In the genomic region with DNA sequence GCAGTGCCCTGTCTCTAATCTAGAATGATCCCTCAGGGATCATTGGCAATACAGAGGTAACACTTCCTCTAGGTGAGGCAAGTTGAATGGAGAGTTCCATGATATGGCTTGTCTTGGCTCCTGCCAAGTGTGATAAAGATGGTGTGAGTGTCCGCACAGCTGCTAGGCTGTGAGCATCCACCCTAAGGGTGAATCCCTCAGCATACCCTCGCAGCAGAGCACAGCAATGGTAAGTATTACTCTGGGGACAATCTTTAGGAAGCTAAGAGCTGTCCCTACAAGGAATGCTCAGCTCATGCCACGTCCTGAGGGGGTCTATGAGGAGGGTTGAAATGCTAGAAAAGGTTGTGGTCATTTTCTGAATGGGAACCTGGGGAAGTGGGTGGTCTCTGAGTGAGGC, we compare ENCODE assay signal across 19 mouse cellular contexts.
A peak's percentile ranks its signal among the peaks of the same experiment; 100 is the strongest.
DNase-seq lines count a peak whose midpoint lies in the region.
"Had no signal": no experiment of that assay in that cellular context is flagged by ENCODE, and none has a peak within 500 bp of the region (broad histone marks: within the 10 kb centered on the region; RNA-seq: fewer than 3 reads in every experiment).

No protein-coding gene starts in this region.

- no peak overlapping the region for H3K4me3 ChIP-seq in heart, embryonic 10.5 days

- no peaks in the 10 kb centered on the region for H3K36me3 ChIP-seq in heart, embryonic 10.5 days
- H3K36me3 ChIP-seq: G1E had no signal

- intact Hi-C loops in heart, postnatal 14 days (cut with DNase I): no loop called here
- intact Hi-C loops in heart, postnatal 25 days (cut with DNase I): no loop called here

- peaks cover 15% of the 10 kb centered on the region for H3K4me1 ChIP-seq in heart, embryonic 10.5 days

- DNase-seq in heart, adult 11 months: peak; percentile 54
- DNase-seq in heart, postnatal 14 days: no peak
- peak; percentile 61 for DNase-seq in heart, embryonic 10.5 days (ENCODE audit: low spot score)
- no peak for DNase-seq in heart, postnatal 25 days (ENCODE audit: low spot score)
- peak; percentile 21 for DNase-seq in testis, postnatal 10 days (ENCODE audit: low spot score)
- DNase-seq in testis, postnatal 14 days (ENCODE audit: low spot score): no peak
- DNase-seq: adrenal gland, adult 2 months; adrenal gland, adult 8-10 months; adrenal gland, postnatal 10 days; adrenal gland, postnatal 14 days; adrenal gland, postnatal 25 days; adrenal gland, postnatal 36 days; B cell, adult 2 months; cerebellum, adult 11 months; cerebellum, adult 11-12 months; cerebellum, adult 18-20 months had no signal

- no peaks in the 10 kb centered on the region for H3K27me3 ChIP-seq in heart, embryonic 10.5 days (ENCODE audit: insufficient read depth, poor library complexity, severe bottlenecking)
- H3K27me3 ChIP-seq: CH12.LX, Patski had no signal

- WGBS in heart, embryonic 10.5 days: 73% methylated on average over 3 of the region's 3 CpGs

- no peaks in the 10 kb centered on the region for H3K9me3 ChIP-seq in heart, embryonic 10.5 days
- H3K9me3 ChIP-seq: G1E had no signal

- no peak overlapping the region for H3K27ac ChIP-seq in heart, embryonic 10.5 days

Comparison
In these comparisons a context has a peak if more than half of its experiments do, and no peak if none do; other contexts are left out.
1. DNase-seq: peak in heart, adult 11 months (single experiment), heart, embryonic 10.5 days (single experiment) and testis, postnatal 10 days (single experiment); none in heart, postnatal 14 days (0 of 2), heart, postnatal 25 days (single experiment) and testis, postnatal 14 days (single experiment).